Mouse (Mus musculus) spleen, adult 12 weeks (tissue): Measurements from ENCODE around the gene Lurap1.

Experiments
- DNase-seq: peaks from one replicate; pipeline ENCODE4 v3.0.0; 2022; ENCODE audit warnings: low spot score

Lurap1 gene

GRCm38 (mm10) chr4:116160769-116161168 is 9.6 kb upstream of the Lurap1 start:
- no peak for DNase-seq

GRCm38 (mm10) chr4:116159912-116160311 is 8.8 kb upstream of the Lurap1 start:
- DNase-seq = no peak

- DNase-seq = no peak
Observed at GRCm38 (mm10) chr4:116157882-116158281, 6.7 kb upstream of the Lurap1 start.

GRCm38 (mm10) chr4:116152702-116153101 is 1.6 kb upstream of the Lurap1 start:
- DNase-seq = no peak

GRCm38 (mm10) chr4:116150862-116151221 is 296 bp downstream of the Lurap1 start:
- DNase-seq = no peak

GRCm38 (mm10) chr4:116150156-116150861 is 829 bp downstream of the Lurap1 start:
- peak; percentile 71 for DNase-seq

- no peak for DNase-seq
Observed at GRCm38 (mm10) chr4:116149812-116150155, 1.4 kb downstream of the Lurap1 start.

- no peak for DNase-seq
Observed at GRCm38 (mm10) chr4:116143891-116144717, 7.0 kb downstream of the Lurap1 start.

- no peak for DNase-seq
Observed at GRCm38 (mm10) chr4:116143317-116143811, 7.8 kb downstream of the Lurap1 start.

- DNase-seq = no peak
Observed at GRCm38 (mm10) chr4:116142269-116142668, 8.9 kb downstream of the Lurap1 start.

- DNase-seq = no peak
Observed at GRCm38 (mm10) chr4:116141736-116142135, 9.4 kb downstream of the Lurap1 start.

- no peak for DNase-seq
Observed at GRCm38 (mm10) chr4:116140801-116141574, 10.2 kb downstream of the Lurap1 start.

GRCm38 (mm10) chr4:116137421-116137996 is 13.6 kb downstream of the Lurap1 start:
- DNase-seq = no peak

GRCm38 (mm10) chr4:116134990-116135389 is 16.1 kb downstream of the Lurap1 start:
- no peak for DNase-seq

- no peak for DNase-seq
Observed at GRCm38 (mm10) chr4:116133126-116133525, 18.0 kb downstream of the Lurap1 start.

GRCm38 (mm10) chr4:116127956-116128355 is 23.2 kb downstream of the Lurap1 start:
- no peak for DNase-seq

- no peak for DNase-seq
Observed at GRCm38 (mm10) chr4:116125803-116126386, 25.2 kb downstream of the Lurap1 start.

GRCm38 (mm10) chr4:116123602-116124519 is 27.3 kb downstream of the Lurap1 start, which contains the start of the genes Rad54l and Pomgnt1:
Rad54l (minus strand) TSS chr4:116123690.
Pomgnt1 (plus strand) TSS chr4:116123840.
- peak; percentile 69 for DNase-seq

- DNase-seq = no peak
Observed at GRCm38 (mm10) chr4:116122762-116123161, 28.4 kb downstream of the Lurap1 start.

GRCm38 (mm10) chr4:116111486-116111885 is 39.7 kb downstream of the Lurap1 start:
- DNase-seq = no peak

- no peak for DNase-seq
Observed at GRCm38 (mm10) chr4:116110695-116111094, 40.4 kb downstream of the Lurap1 start.
